In genomic region chr19:41387262-41387661, GRCm38 (mm10) we compare ENCODE assay signal across 15 mouse cellular contexts.
"Had no signal": no experiment of that assay in that cellular context is flagged by ENCODE, and none has a peak within 500 bp of the region (broad histone marks: within the 10 kb centered on the region; RNA-seq: fewer than 3 reads in every experiment).

No protein-coding gene starts in this region.

- H3K9ac ChIP-seq: neural tube, embryonic 15.5 days; stomach, embryonic 15.5 days had no signal

- H3K36me3 ChIP-seq: neural tube, embryonic 15.5 days; stomach, embryonic 15.5 days had no signal

- H3K27ac ChIP-seq: neural tube, embryonic 15.5 days; stomach, embryonic 15.5 days; stomach, postnatal 0 days had no signal

- DNase-seq: retina, postnatal 1 day; right cerebral cortex, adult 18-20 months; right cerebral cortex, postnatal 14 days; right cerebral cortex, postnatal 25 days; right cerebral cortex, postnatal 4 days; spleen, adult 18-20 months; thymus, adult 18-20 months; thymus, adult 2 months; thymus, postnatal 14 days; thymus, postnatal 25 days; thymus, postnatal 36 days; thymus, postnatal 4 days had no signal

- H3K9me3 ChIP-seq: neural tube, embryonic 15.5 days; stomach, embryonic 15.5 days had no signal

- H3K4me2 ChIP-seq: neural tube, embryonic 15.5 days; stomach, embryonic 15.5 days had no signal

- H3K4me3 ChIP-seq: neural tube, embryonic 15.5 days; stomach, embryonic 15.5 days had no signal

- H3K27me3 ChIP-seq: stomach, embryonic 15.5 days had no signal
